Comparison of ENCODE assay signal across 7 mouse cellular contexts in the genomic region with DNA sequence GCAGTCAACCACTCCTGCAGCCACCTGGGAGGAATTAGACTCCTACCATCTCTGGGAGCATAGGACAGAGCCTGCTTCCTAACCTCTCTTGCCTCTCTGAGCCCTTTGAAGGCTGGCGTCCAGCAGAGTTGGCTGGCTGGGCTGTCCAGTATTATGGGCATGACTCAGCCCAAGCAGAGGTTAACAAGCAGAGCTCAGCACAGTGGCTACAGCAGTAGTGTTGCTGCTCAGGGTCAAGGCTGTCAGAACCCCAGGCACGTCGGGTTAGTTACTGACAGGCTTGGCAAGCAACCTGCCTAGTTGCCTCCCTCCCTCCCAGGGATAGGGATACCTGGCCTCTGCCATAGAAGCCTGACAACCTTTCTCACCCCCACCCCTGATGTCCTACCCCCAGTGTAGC. TPM values are rescaled to one million over a fixed set of nuclear protein-coding genes. Genes with fewer than 3 reads are reported as not detected.
DNase-seq lines count a peak whose midpoint lies in the region; ATAC-seq and TF ChIP-seq lines count a peak whose summit lies in the region.

No protein-coding gene starts in this region.

- no peak overlapping the region; the same call in 1 of the 2 replicates for H3K4me3 ChIP-seq in heart, embryonic 13.5 days
- H3K4me3 ChIP-seq in liver, embryonic 11.5 days (ENCODE audit: low read depth, low read length) = peak overlapping the region; percentile 66; the same call in 1 of the 2 replicates
- H3K4me3 ChIP-seq in small intestine, adult 2 months (ENCODE audit: low read depth, low read length) = peak overlapping the region; percentile 81

- H3K36me3 ChIP-seq in heart, embryonic 13.5 days = peaks cover 12% of the 10 kb centered on the region; the same call in 1 of the 2 replicates
- peaks cover 2% of the 10 kb centered on the region; the same call in 1 of the 2 replicates for H3K36me3 ChIP-seq in liver, embryonic 11.5 days (ENCODE audit: control insufficient read depth, insufficient read depth, low read length)
- peaks cover 10% of the 10 kb centered on the region for H3K36me3 ChIP-seq in small intestine, adult 2 months (ENCODE audit: control insufficient read depth, insufficient read depth, low read length)

- no peak for TF ChIP-seq POLR2A in small intestine, adult 2 months (IDR thresholded peaks at IDR 0.05; ENCODE audit: low read depth, low read length)

- no peaks in the 10 kb centered on the region; the same call in 1 of the 2 replicates for H3K27me3 ChIP-seq in heart, embryonic 13.5 days (replicated peaks)
- H3K27me3 ChIP-seq in liver, embryonic 11.5 days (replicated peaks; ENCODE audit: control insufficient read depth, insufficient read depth, low read length) = no peaks in the 10 kb centered on the region
- no peaks in the 10 kb centered on the region for H3K27me3 ChIP-seq in small intestine, adult 2 months (ENCODE audit: control insufficient read depth, insufficient read depth, low read length)

- H3K4me2 ChIP-seq in heart, embryonic 13.5 days = peak overlapping the region; percentile 79
- H3K4me2 ChIP-seq in liver, embryonic 11.5 days = peak overlapping the region; percentile 88

- H3K9ac ChIP-seq in heart, embryonic 13.5 days = peak overlapping the region; percentile 47
- H3K9ac ChIP-seq in liver, embryonic 11.5 days (ENCODE audit: low read depth, low read length) = no peak overlapping the region

- peaks cover 39% of the 10 kb centered on the region for H3K4me1 ChIP-seq in heart, embryonic 13.5 days
- peaks cover 11% of the 10 kb centered on the region for H3K4me1 ChIP-seq in liver, embryonic 11.5 days (replicated peaks; ENCODE audit: control insufficient read depth, insufficient read depth, low read length)
- peaks cover 11% of the 10 kb centered on the region for H3K4me1 ChIP-seq in small intestine, adult 2 months (ENCODE audit: control insufficient read depth, insufficient read depth, insufficient read length, low read length)

- no peak for TF ChIP-seq CTCF in small intestine, adult 2 months (IDR thresholded peaks at IDR 0.05; ENCODE audit: extremely low read depth, insufficient read length, insufficient replicate concordance, low read depth, low read length)

- DNase-seq in spleen, postnatal 4 days (ENCODE audit: low spot score in 2 of 2) = peak; percentile 15 to 63
- no peak for DNase-seq in spleen, postnatal 36 days (ENCODE audit: low spot score in 2 of 2)
- DNase-seq in cerebellum, adult 9-11 months = peak; percentile 21
- no peak for DNase-seq in liver, embryonic 11.5 days (ENCODE audit: low spot score)
- DNase-seq in retina, embryonic 14.5 days (ENCODE audit: low spot score) = no peak

- 37% methylated on average over 3 of the region's 3 CpGs for WGBS in heart, embryonic 13.5 days
- WGBS in liver, embryonic 11.5 days = 59% methylated on average over 3 of the region's 3 CpGs
- WGBS in small intestine, adult 2 months = 22% methylated on average over 3 of the region's 3 CpGs

- H3K27ac ChIP-seq in heart, embryonic 13.5 days (replicated peaks) = peak overlapping the region; percentile 51
- no peak overlapping the region for H3K27ac ChIP-seq in liver, embryonic 11.5 days (ENCODE audit: low read depth, low read length)
- peak overlapping the region; percentile 96 for H3K27ac ChIP-seq in small intestine, adult 2 months (ENCODE audit: insufficient read depth, low read depth, low read length)

- ATAC-seq in heart, embryonic 13.5 days (ENCODE audit: extremely low read depth, insufficient number of reproducible peaks, low FRiP score, low TSS enrichment) = no peak
- no peak for ATAC-seq in liver, embryonic 11.5 days (replicated peaks; ENCODE audit: low FRiP score)

- H3K9me3 ChIP-seq in heart, embryonic 13.5 days = no peaks in the 10 kb centered on the region
- H3K9me3 ChIP-seq in liver, embryonic 11.5 days (ENCODE audit: control insufficient read depth, low read length) = no peaks in the 10 kb centered on the region

RNA-seq across cellular contexts. Expression of a gene that starts 1.9 kb away (rescaled TPM):
- polyA plus RNA-seq in heart, embryonic 13.5 days (2015; fragmentation: Nextera tagmentation; extraction: Ambion mirVana) = 12.3 and 12.4 TPM in 2 replicates
- 13.0 and 13.3 TPM in 2 replicates for polyA plus RNA-seq in liver, embryonic 11.5 days (2014; fragmentation: Nextera tagmentation; extraction: Ambion mirVana)
- 49.3 and 99.9 TPM in 2 replicates for polyA plus RNA-seq in small intestine, adult 2 months (2012; rRNA removed)

RNA-seq across cellular contexts. Expression of a gene that starts 2.3 kb away (rescaled TPM):
- polyA plus RNA-seq in heart, embryonic 13.5 days (2015; fragmentation: Nextera tagmentation; extraction: Ambion mirVana) = 166 and 185 TPM in 2 replicates
- polyA plus RNA-seq in liver, embryonic 11.5 days (2014; fragmentation: Nextera tagmentation; extraction: Ambion mirVana) = 258 and 265 TPM in 2 replicates
- 19.0 and 33.3 TPM in 2 replicates for polyA plus RNA-seq in small intestine, adult 2 months (2012; rRNA removed)

RNA-seq across cellular contexts. Expression of a gene that starts 38.6 kb away (rescaled TPM):
- 0.46 and 0.51 TPM in 2 replicates for polyA plus RNA-seq in heart, embryonic 13.5 days (2015; fragmentation: Nextera tagmentation; extraction: Ambion mirVana)
- 0.36 and 0.49 TPM in 2 replicates for polyA plus RNA-seq in liver, embryonic 11.5 days (2014; fragmentation: Nextera tagmentation; extraction: Ambion mirVana)
- polyA plus RNA-seq in small intestine, adult 2 months (2012; rRNA removed) = 0.22 and 0.38 TPM in 2 replicates

RNA-seq across cellular contexts. Expression of a gene that starts 45.3 kb away (rescaled TPM):
- polyA plus RNA-seq in heart, embryonic 13.5 days (2015; fragmentation: Nextera tagmentation; extraction: Ambion mirVana) = 6.8 and 8.0 TPM in 2 replicates
- polyA plus RNA-seq in liver, embryonic 11.5 days (2014; fragmentation: Nextera tagmentation; extraction: Ambion mirVana) = 2.2 and 2.4 TPM in 2 replicates
- polyA plus RNA-seq in small intestine, adult 2 months (2012; rRNA removed) = 308 and 930 TPM in 2 replicates

RNA-seq across cellular contexts. Expression of a gene that starts 55.9 kb away (rescaled TPM):
- polyA plus RNA-seq in heart, embryonic 13.5 days (2015; fragmentation: Nextera tagmentation; extraction: Ambion mirVana) = 76.2 and 85.8 TPM in 2 replicates
- polyA plus RNA-seq in liver, embryonic 11.5 days (2014; fragmentation: Nextera tagmentation; extraction: Ambion mirVana) = 0.81 and 1.3 TPM in 2 replicates
- polyA plus RNA-seq in small intestine, adult 2 months (2012; rRNA removed) = 3.3 and 4.3 TPM in 2 replicates

Comparison
In these comparisons a context has a peak if more than half of its experiments do, and no peak if none do; other contexts are left out.
1. DNase-seq: peak in spleen, postnatal 4 days (2 of 2) and cerebellum, adult 9-11 months (single experiment); none in spleen, postnatal 36 days (0 of 2), liver, embryonic 11.5 days (single experiment) and retina, embryonic 14.5 days (single experiment).